Mouse (Mus musculus) liver, postnatal 0 days (tissue): ENCODE measurements around the gene Slc38a11. TPM values are rescaled to one million over a fixed set of nuclear protein-coding genes. Genes with fewer than 3 reads are reported as not detected.
A peak's percentile ranks its signal among the peaks of the same experiment; 100 is the strongest.

Experiments used
- ATAC-seq: fragments of 200-750 bp; cut with Nextera tagmentation; 2 replicates; pipeline ENCODE4 v1.8.0; 2017; ENCODE audit warnings: mild to moderate bottlenecking, moderate library complexity
- DNase-seq: peaks from one replicate; pipeline ENCODE4 v3.0.0-alpha.2; 2016
- H3K27ac ChIP-seq: fragments of 300-500 bp; sonication (generic); 2 replicates; pipeline ENCODE4 v1.5.1; 2014; ENCODE audit warnings: antibody characterized with exemption, moderate library complexity, mild to moderate bottlenecking, low read depth
- H3K27me3 ChIP-seq: fragments of 300-500 bp; sonication (generic); 2 replicates; pipeline ENCODE4 v1.6.1; 2014; ENCODE audit warnings: low read length, control low read depth, mixed read lengths; ENCODE audit not compliant: insufficient read depth
- H3K36me3 ChIP-seq: fragments of 300-500 bp; sonication (generic); replicated peaks from 2 replicates; pipeline ENCODE4 v1.6.1; 2014; ENCODE audit warnings: mild to moderate bottlenecking, control low read depth, low read length, moderate library complexity, mixed read lengths; ENCODE audit not compliant: insufficient read depth
- H3K4me1 ChIP-seq: fragments of 300-500 bp; sonication (generic); 2 replicates; pipeline ENCODE4 v1.6.1; 2014; ENCODE audit warnings: antibody characterized with exemption, mild to moderate bottlenecking, control low read depth; ENCODE audit not compliant: insufficient read depth
- H3K4me2 ChIP-seq: fragments of 300-500 bp; sonication (generic); 2 replicates; pipeline ENCODE4 v1.6.1; 2014; ENCODE audit warnings: low read depth, mild to moderate bottlenecking, low read length, moderate library complexity, mixed read lengths
- H3K4me3 ChIP-seq: fragments of 300-500 bp; sonication (generic); 2 replicates; pipeline ENCODE4 v1.5.1; 2014; ENCODE audit warnings: low read depth, low read length
- H3K9ac ChIP-seq: fragments of 300-500 bp; sonication (generic); replicated peaks from 2 replicates; pipeline ENCODE4 v1.6.1; 2014; ENCODE audit warnings: mild to moderate bottlenecking, moderate library complexity
- H3K9me3 ChIP-seq: fragments of 300-500 bp; sonication (generic); 2 replicates; pipeline ENCODE4 v1.6.1; 2016; ENCODE audit warnings: mild to moderate bottlenecking, control low read depth, low read length, mixed read lengths
- CTCF ChIP-seq: sonication (generic); IDR thresholded peaks from 2 replicates; pipeline ENCODE4 v1.5.1; 2016; ENCODE audit warnings: antibody characterized with exemption, low read depth
- EP300 ChIP-seq: IDR thresholded peaks from 2 replicates; pipeline ENCODE4 v1.6.1; 2016; ENCODE audit warnings: antibody characterized with exemption, low read depth, mild to moderate bottlenecking
- WGBS: fragments of 180-500 bp; shearing (Covaris S2); extraction: QIAGEN DNeasy Blood & Tissue Kit; methylation state at CpG from one replicate; pipeline ENCODE4 v1.1.7; 2014; ENCODE audit not compliant: insufficient replicate concordance; 5-methylcytosine and 5-hydroxymethylcytosine counted together
- polyA plus RNA-seq: library from polyadenylated mRNA; unstranded; fragments of >200 nt; fragmentation: Nextera tagmentation; extraction: Ambion mirVana; gene quantifications from 2 replicates; pipeline ENCODE4 v1.2.1, GENCODE M21; 2015

Slc38a11 gene
- polyA plus RNA-seq, 1 experiment from 2014 or later, result 0.12 TPM

DNA sequence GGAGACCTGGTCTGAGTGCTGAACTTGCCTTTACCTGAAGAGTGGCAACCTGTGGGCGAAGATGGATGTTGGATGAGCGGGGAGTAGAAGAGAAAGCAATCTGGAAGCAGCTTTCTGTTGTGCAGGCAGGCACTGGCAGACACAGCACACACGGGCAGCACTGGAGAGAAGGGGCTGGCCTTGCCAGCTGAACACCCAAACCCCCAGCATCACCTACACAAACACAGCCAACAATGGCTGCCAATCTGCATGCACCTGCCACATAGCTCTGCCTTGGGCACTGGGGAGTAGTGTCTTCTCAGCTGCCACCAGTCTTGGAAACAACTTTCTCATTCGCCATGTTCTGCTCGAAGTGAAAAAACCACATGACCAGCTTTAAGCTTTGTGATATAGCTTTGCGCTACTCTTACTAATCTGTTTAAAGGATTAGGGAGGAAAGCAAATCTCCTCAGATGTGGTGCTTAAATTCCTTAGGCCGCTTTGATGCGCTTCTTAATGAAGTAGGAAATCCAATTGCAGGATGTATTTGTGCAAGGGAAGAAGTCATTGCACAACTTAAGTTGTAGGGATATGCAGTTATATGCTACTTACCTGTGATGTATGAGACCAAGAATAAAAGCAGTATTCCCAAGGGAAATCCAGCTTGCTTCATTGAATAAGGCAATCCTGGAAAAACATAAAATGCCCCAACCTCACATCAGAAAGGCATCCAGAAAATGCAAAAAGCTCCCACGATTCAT, 2.9 kb downstream of the Slc38a11 start:
- DNase-seq (no peak), ATAC-seq (no peak)
- no peak overlapping the region for H3K4me2 ChIP-seq
- no peak overlapping the region for H3K9ac ChIP-seq
- H3K4me1 ChIP-seq, result no peaks in the 10 kb centered on the region
- TF ChIP-seq EP300, result no peak
- TF ChIP-seq CTCF, result no peak
- no peaks in the 10 kb centered on the region for H3K9me3 ChIP-seq
- 76% methylated on average over 9 of the region's 9 CpGs for WGBS
- H3K36me3 ChIP-seq, result no peaks in the 10 kb centered on the region
- H3K27me3 ChIP-seq, result no peaks in the 10 kb centered on the region
- no peak overlapping the region for H3K27ac ChIP-seq
- no peak overlapping the region for H3K4me3 ChIP-seq

DNA sequence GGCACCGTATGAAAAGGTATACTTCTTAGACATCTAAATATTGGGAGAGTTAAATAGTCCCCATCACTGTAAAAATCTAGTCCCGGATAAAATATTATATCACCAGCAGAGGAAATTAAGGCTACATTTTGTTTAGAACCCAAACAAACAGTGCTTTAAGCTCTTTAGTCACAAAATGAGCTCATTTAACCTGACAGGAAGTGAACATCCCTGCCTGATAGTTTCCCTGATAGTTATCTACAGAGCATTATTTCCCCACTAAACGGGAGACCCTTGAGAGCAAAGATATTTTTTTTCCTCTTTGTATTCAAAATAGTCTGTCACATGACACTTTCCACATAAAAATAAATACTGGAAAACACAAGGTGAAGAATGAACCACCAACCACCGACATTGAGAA, 16.5 kb downstream of the Slc38a11 start:
- ATAC-seq (no peak), DNase-seq (no peak)
- Histone ChIP-seq H3K4me3 (no peak overlapping the region), H3K4me2 (no peak overlapping the region), H3K9ac (no peak overlapping the region), H3K27me3 (no peaks in the 10 kb centered on the region), H3K4me1 (no peaks in the 10 kb centered on the region), H3K9me3 (no peaks in the 10 kb centered on the region), H3K27ac (no peak overlapping the region), H3K36me3 (no peaks in the 10 kb centered on the region)
- WGBS, result 23% methylated on average over 4 of the region's 4 CpGs
- TF ChIP-seq CTCF (no peak), EP300 (no peak)

DNA sequence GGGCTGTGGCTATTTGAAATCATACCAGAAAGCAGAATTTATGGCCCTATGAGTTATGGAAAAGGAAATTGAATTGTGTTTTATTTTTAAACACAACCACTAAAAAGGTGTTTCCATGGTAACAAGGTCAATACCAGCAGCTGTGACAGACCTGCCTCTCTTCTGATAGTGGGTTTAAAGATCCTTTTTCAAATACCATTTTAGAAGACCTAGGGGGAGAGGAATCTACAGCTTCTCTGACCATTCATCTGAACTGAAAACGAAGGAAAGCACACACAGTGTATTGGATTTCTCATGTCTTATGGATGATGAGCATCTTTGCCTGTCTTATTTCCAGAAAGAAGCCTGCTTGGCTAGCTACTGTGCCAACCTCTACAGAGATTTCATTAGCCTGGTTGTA, 16.9 kb downstream of the Slc38a11 start:
- 39% methylated on average over 1 of the region's 1 CpGs for WGBS
- H3K36me3 ChIP-seq, result no peaks in the 10 kb centered on the region
- TF ChIP-seq EP300 (no peak), CTCF (no peak)

DNA sequence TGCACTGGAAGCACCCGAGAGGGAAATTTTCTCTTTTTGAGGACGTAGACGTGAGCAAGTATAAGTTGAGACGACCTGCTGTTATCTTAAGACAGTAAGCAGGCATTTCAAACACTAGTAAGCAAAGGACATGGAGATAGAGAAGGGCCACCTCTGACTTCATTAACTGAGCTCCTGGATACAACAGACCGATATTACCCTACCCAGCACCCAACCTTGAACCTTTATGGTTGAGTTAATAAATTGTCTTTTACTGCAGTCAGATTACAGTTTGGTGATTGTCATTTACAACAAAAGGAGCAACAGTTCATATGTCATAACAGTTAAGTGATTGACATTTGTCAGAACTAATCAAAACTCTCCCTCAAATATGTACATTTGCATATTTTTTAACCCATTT, 17.8 kb downstream of the Slc38a11 start:
- DNase-seq, result no peak

More for the DNA sequence above, 16.9 kb downstream of the Slc38a11 start:
- H3K27me3 ChIP-seq, result no peaks in the 10 kb centered on the region
- H3K4me3 ChIP-seq, result no peak overlapping the region
- ATAC-seq, result no peak
- no peak overlapping the region for H3K4me2 ChIP-seq
- DNase-seq, result no peak
- no peaks in the 10 kb centered on the region for H3K4me1 ChIP-seq
- H3K9ac ChIP-seq, result no peak overlapping the region
- no peaks in the 10 kb centered on the region for H3K9me3 ChIP-seq
- no peak overlapping the region for H3K27ac ChIP-seq

DNA sequence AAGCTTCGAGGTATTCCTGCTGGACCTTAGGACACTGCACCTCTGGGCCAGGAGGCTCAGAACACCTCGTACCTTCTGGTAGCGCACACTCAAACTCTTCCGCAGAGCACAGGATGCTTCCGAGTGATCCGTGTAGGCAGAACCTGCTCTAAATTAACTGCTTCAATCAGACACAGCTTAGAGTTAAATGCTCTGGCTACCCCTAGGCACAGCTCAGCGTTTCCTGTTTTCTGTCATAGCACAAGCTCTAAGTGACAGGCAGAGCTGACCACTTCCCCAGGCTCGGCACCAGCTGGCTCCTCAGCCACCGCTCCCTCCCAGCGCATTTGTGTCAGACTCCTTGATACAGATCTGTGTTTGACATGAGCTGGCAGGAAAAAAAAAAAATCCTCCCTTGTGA, 21.8 kb downstream of the Slc38a11 start:
- TF ChIP-seq CTCF (no peak), EP300 (no peak)
- WGBS, result 27% methylated on average over 10 of the region's 10 CpGs
- H3K4me1 ChIP-seq, result peaks cover under 1% of the 10 kb centered on the region; the same call in 1 of the 2 replicates
- ATAC-seq (peak; percentile 76), DNase-seq (peak; percentile 56)
- H3K9me3 ChIP-seq, result no peaks in the 10 kb centered on the region
- peak overlapping the region; percentile 69 for H3K27ac ChIP-seq
- H3K27me3 ChIP-seq, result no peaks in the 10 kb centered on the region
- H3K4me3 ChIP-seq, result no peak overlapping the region
- no peaks in the 10 kb centered on the region for H3K36me3 ChIP-seq
- no peak overlapping the region for H3K9ac ChIP-seq
- H3K4me2 ChIP-seq, result no peak overlapping the region

More for the DNA sequence above, 17.8 kb downstream of the Slc38a11 start:
- no peak overlapping the region for H3K27ac ChIP-seq
- H3K9ac ChIP-seq, result no peak overlapping the region
- H3K9me3 ChIP-seq, result no peaks in the 10 kb centered on the region
- TF ChIP-seq EP300 (no peak), CTCF (no peak)
- 74% methylated on average over 5 of the region's 5 CpGs for WGBS
- no peaks in the 10 kb centered on the region for H3K27me3 ChIP-seq
- no peaks in the 10 kb centered on the region for H3K4me1 ChIP-seq
- H3K36me3 ChIP-seq, result no peaks in the 10 kb centered on the region
- H3K4me3 ChIP-seq, result no peak overlapping the region
- ATAC-seq, result no peak
- no peak overlapping the region for H3K4me2 ChIP-seq

DNA sequence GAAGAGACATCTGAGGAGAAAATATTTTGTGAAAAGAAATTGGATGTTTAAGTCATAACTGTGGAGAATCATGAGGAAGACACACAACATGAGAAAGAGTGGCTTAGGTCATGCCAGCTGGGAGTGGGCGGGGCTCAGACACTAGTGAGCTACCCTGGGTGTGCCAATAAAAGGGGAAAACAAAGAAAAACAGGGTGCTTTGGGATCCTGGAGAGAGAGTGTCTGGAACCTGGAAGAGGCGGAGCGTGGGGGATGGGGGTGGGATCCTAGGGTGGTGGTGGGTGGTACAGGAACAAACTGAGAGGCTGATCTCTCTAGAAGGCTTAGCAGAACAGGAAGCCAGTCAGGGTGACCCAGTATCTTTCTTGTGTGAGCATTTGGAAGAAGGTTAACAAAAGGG, 23.0 kb downstream of the Slc38a11 start:
- Histone ChIP-seq H3K27ac (no peak overlapping the region), H3K9me3 (no peaks in the 10 kb centered on the region), H3K4me2 (no peak overlapping the region), H3K9ac (no peak overlapping the region), H3K36me3 (no peaks in the 10 kb centered on the region), H3K27me3 (no peaks in the 10 kb centered on the region), H3K4me3 (no peak overlapping the region), H3K4me1 (peaks cover 3% of the 10 kb centered on the region; the same call in 1 of the 2 replicates)
- no peak for TF ChIP-seq EP300
- TF ChIP-seq CTCF, result no peak
- 63% methylated on average over 3 of the region's 3 CpGs for WGBS
- DNase-seq, result peak; percentile 28
- ATAC-seq, result no peak
